Mouse (Mus musculus): ENCODE data around the gene Gata2.

DNA sequence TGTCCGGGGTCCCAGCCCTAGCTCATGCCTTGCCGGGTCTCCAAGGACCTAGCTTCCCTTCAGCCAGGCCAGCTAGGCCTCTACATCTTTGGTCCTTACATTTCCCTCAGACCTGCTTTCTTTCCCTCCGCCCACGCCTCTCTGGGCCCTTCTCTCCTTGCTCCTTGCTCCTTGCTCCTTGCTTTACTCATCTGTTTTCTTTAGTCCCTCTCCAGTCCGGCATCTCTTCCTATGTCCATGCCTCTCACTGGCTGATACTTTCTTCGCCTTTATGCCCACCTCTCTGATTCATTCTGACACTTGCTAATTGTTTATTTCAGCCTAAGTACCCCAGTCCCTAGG, 2.7 kb upstream of the Gata2 start:
- TF ChIP-seq CTCF (IDR thresholded peaks at IDR 0.05; ENCODE audit: low read depth, low read length): no peak
- no peak for TF ChIP-seq EP300 (IDR thresholded peaks at IDR 0.05; ENCODE audit: insufficient read depth, low read depth, low read length)

Data from ES-Bruce4 (cell line).